Mouse (Mus musculus) embryonic fibroblast, embryonic 13.5 days (primary cell): Measurements from ENCODE around the gene Fcor. TPM values are rescaled to one million over a fixed set of nuclear protein-coding genes. Genes with fewer than 3 reads are reported as not detected.

ENCODE experiments used
- H3K27ac ChIP-seq: 2 replicates; pipeline ENCODE4 v1.5.1; 2012; ENCODE audit warnings: low read length, control low read depth, inconsistent platforms; ENCODE audit not compliant: insufficient read depth
- H3K4me1 ChIP-seq: 2 replicates; pipeline ENCODE4 v1.6.1; 2011; ENCODE audit warnings: low read length; ENCODE audit not compliant: control insufficient read depth, insufficient read depth
- H3K4me3 ChIP-seq: 2 replicates; pipeline ENCODE4 v1.5.1; 2011; ENCODE audit warnings: mild to moderate bottlenecking, control low read depth, low read length; ENCODE audit not compliant: insufficient read depth
- CTCF ChIP-seq: IDR thresholded peaks from 2 replicates; pipeline ENCODE4 v1.5.1; 2011; ENCODE audit warnings: mild to moderate bottlenecking, control low read depth, low read length, moderate library complexity, borderline replicate concordance; ENCODE audit not compliant: insufficient read depth
- POLR2A ChIP-seq: IDR thresholded peaks from 2 replicates; pipeline ENCODE4 v1.6.1; 2011; ENCODE audit warnings: low read depth, mild to moderate bottlenecking, control low read depth, low read length, moderate library complexity
- polyA plus RNA-seq: library from polyadenylated mRNA; stranded (reverse); fragments of >200 nt; gene quantifications from 2 replicates; pipeline ENCODE4 v1.2.4, GENCODE M21; 2011; ENCODE audit warnings: low read depth; ENCODE audit not compliant: missing spikeins, insufficient read length

The Fcor gene
- polyA plus RNA-seq, 1 experiment: 3.3 TPM

DNA sequence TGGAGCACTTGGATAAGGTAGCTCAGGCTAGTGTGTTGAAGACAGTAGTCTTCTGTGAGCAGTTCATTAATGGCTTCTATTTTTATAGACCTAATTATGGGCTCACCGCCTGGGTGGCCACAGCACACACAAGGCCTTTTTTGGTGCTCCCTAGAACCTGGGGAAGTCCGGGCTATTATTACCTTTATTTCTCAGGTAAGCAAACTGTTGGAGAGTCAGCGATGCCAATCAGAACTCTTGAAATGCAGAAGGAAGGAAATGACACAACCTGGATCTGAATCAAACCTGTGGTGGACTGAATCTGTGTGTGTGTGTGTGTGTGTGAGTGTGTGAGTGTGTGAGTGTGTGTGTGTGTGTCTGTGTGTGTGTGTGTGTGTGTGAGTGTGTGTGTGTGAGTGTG, 22.0 kb upstream of the Fcor start, which contains the start of gene Fcer2a:
Gene Fcer2a, minus strand, starts transcription at position 55 of the 400 bp plus-strand sequence.
- H3K4me3 ChIP-seq: no peak within 1 kb of the TSS
- no peak for TF ChIP-seq CTCF

DNA sequence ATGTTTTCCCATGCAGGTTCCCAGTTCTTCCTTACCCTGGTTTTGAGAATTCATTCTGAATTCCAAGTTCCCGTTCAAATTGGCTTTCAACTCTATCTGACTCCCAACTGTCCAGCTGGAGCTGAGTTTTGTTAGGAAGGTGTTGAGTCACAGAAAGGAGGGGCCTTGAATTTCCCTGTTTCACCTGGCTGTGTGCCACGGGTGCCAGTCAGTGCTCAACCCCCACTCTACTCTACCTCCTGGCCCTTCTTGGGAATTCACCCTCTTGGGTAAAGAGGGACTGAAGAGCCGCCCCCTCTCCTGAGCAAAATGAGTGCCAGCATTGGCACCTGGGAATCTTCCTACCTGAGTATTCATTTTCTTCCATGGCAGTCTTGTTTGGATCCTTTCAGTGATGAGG, 18.6 kb upstream of the Fcor start:
- Histone ChIP-seq H3K27ac (no peak overlapping the region), H3K4me3 (no peak overlapping the region), H3K4me1 (no peaks in the 10 kb centered on the region)
- no peak for TF ChIP-seq POLR2A
- TF ChIP-seq CTCF: no peak

More for the DNA sequence above, 22.0 kb upstream of the Fcor start, which contains the start of gene Fcer2a:
- no peak within 1 kb of the TSS for H3K27ac ChIP-seq
- H3K4me1 ChIP-seq: no peaks in the 10 kb centered on the region

DNA sequence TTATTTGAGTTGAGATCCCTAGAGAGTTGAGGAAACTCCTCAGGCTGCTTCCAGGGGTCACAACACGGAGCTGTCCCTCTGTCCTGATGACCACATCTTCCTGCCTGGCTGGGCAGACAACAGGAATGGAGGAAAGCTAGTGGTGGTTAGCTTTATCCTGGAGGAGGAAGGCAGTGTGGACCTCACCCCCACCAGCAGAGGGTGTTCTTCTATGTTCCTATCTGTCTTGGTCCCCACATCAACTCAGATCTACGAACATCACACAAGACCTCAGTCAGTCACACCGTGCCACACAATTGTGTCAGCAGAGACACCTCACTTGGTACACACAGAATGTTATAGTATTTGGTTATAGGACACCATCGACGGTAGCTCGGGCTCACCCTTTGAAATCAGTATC, 15.4 kb upstream of the Fcor start:
- TF ChIP-seq CTCF (no peak), POLR2A (no peak)
- Histone ChIP-seq H3K4me1 (no peaks in the 10 kb centered on the region), H3K27ac (no peak overlapping the region), H3K4me3 (no peak overlapping the region)

DNA sequence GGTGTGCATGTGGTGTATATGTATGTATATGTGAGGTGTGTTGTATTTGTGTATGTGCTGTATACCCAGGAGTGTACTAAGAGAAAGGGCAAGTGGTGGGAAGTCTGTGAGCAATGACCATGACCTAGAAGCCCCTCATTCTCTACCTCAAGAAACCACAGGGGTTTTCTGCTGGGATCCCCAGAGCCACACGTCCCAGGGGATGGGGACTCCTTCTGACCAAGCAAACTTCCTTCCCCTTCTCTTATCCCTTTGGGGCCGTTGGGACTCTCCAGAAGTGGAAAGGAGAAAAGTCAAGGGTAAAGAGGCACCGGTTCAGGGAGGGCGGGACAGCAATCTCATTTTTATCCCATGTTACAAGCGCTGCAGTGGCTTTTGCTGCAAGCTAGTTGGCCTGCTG, 13.3 kb upstream of the Fcor start:
- Histone ChIP-seq H3K27ac (no peak overlapping the region), H3K4me1 (no peaks in the 10 kb centered on the region)
- TF ChIP-seq CTCF (no peak), POLR2A (no peak)

DNA sequence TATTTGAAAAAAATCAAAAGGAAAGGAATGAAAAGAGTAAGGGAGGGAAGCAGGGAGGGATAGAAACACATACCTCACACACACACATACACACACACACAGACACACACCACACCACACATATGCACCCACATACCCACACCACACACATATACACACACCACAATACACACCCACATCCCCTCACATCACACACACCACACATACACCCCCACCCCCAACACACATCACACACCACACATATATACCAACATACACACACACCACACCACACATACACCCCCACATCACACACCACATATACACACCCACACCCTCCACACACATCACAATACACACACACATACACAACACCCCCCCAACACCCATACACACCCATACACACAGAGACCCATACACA, 12.4 kb upstream of the Fcor start:
- TF ChIP-seq CTCF (no peak), POLR2A (no peak; the same call in 1 of the 2 replicates)
- Histone ChIP-seq H3K4me3 (no peak overlapping the region), H3K4me1 (no peaks in the 10 kb centered on the region), H3K27ac (no peak overlapping the region)

More for the DNA sequence above, 13.3 kb upstream of the Fcor start:
- no peak overlapping the region for H3K4me3 ChIP-seq

DNA sequence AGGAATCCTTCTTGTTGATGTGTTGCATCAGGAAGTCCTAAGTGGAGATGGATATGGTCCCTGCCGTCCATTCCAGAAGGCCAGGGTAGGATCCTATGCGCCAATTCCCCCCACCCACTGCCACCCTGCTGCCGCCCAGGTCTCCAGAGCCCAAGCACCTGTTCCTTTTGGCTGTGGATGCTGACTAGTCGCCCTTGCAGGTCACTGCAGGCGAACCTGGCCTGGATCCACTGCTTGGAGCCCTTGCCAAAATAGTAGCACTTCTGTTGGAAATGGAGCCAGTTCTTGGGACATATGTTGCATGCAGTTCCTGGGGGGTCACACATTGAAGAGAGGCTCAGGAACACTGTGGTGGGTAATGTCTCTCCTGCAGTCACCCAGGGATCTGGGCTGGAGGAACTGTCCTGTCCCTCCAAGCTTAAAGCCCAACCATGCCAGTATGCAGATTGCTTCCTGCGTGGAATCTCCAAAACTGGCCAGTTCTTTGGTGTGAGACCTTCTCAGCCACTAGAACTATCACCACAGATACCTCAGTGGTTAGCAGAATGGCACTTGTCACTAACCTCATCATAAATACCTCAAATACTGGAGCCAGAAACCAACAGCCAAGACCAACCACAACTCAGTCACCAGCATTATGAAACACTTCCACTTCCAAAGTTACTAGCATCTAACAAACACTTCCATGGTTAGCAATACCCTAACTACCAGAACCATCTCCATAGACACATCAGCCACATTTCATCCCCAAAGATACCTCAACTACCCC, 11.4 kb upstream of the Fcor start:
- H3K27ac ChIP-seq: no peak overlapping the region
- no peaks in the 10 kb centered on the region for H3K4me1 ChIP-seq
- TF ChIP-seq CTCF: no peak
- TF ChIP-seq POLR2A: no peak
- no peak overlapping the region for H3K4me3 ChIP-seq

DNA sequence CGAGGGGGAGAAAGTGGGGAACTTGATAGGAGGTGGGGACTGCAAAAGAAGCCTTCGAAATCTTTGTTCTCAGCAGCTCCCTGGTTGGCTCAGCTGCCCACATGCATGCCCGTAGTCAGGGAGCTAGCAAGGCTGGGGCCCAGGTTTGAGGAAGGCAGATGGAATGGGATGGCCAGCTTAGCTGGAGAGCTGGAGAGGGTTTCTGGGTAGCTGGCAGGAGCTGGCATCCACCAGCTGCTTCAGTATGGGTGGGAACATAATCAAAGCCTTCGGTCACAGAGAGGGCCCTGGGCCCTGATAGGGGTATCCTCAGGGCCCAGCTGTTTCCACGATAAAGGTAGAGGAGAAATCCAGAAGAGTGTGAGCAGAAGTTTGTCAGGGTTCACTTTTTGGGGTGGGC, 10.3 kb upstream of the Fcor start:
- H3K4me3 ChIP-seq: no peak overlapping the region
- no peaks in the 10 kb centered on the region for H3K4me1 ChIP-seq
- no peak overlapping the region for H3K27ac ChIP-seq
- no peak for TF ChIP-seq CTCF
- no peak for TF ChIP-seq POLR2A

DNA sequence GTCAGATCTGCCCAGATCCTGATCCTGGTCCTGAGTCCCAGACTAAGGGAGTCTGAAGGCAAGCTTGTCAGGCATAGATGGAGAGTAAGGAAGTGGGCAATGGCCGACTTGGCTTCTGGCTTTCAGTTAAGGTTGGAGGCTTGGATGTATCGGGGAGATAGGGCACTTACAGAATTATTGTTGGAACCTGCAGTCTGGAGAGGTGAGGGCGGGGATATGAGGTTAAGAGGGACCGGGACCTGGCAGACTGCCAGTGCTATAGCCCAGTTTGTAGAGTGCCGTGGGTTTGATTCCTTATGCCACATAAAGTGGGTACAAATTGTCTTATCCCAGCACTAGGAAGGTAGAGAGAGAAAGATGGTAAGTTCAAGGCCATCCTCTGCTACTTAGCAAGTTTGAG, 7.5 kb upstream of the Fcor start:
- Histone ChIP-seq H3K4me3 (no peak overlapping the region), H3K27ac (no peak overlapping the region), H3K4me1 (no peaks in the 10 kb centered on the region)
- no peak for TF ChIP-seq CTCF
- no peak for TF ChIP-seq POLR2A

DNA sequence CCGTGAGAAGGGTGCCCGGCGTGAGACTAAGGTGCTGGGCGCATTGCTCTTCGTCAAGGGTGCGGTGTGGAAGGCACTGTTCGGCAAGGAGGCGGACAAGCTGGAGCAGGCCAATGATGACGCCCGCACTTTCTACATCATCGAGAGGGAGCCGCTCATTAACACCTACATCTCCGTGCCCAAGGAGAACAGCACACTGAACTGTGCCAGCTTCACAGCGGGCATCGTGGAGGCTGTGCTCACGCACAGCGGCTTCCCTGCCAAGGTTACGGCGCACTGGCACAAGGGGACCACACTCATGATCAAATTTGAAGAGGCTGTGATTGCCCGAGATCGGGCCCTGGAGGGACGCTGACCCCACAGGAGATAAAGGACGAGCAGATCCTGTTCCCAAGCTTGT, 7.1 kb upstream of the Fcor start:
- H3K27ac ChIP-seq: no peak overlapping the region
- no peaks in the 10 kb centered on the region for H3K4me1 ChIP-seq
- H3K4me3 ChIP-seq: no peak overlapping the region
- TF ChIP-seq CTCF (no peak), POLR2A (no peak)

DNA sequence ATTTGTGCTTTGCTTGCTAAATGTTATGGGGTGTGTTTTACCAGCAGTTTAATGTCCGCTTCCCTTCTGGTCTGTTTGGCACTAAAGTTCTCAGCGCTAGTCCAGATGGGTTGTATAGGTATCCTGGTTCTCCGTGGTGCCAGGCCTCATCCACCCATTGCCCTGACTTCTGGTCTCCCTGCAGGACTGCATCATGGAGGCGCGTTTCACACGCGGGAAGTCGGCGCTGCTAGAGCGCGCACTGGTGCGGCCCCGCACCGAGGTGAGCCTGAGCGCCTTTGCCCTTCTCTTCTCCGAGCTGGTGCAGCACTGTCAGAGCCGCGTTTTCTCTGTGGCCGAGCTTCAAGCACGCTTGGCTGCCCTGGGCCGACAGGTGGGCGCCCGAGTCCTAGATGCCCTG, 6.7 kb upstream of the Fcor start:
- H3K27ac ChIP-seq: no peak overlapping the region
- H3K4me1 ChIP-seq: no peaks in the 10 kb centered on the region
- TF ChIP-seq POLR2A: no peak
- TF ChIP-seq CTCF: no peak
- no peak overlapping the region for H3K4me3 ChIP-seq
